Mouse (Mus musculus): ENCODE data around the gene Cdk2ap2. TPM values are rescaled to one million over a fixed set of nuclear protein-coding genes. Genes with fewer than 3 reads are reported as not detected.
A peak's percentile ranks its signal among the peaks of the same experiment; 100 is the strongest.

The Cdk2ap2 gene
- polyA plus RNA-seq, 1 experiment = 47.3 TPM

GRCm38 (mm10) chr19:4112063-4112960 lies 15.3 kb downstream of the Cdk2ap2 start:
- TF ChIP-seq POLR2A (IDR thresholded peaks at IDR 0.05; ENCODE audit: extremely low read depth, insufficient read depth, low read length) (no peak), CTCF (IDR thresholded peaks at IDR 0.05; ENCODE audit: extremely low read depth, insufficient read depth, low read length) (no peak)
- Histone ChIP-seq H3K4me1 (ENCODE audit: control insufficient read depth, insufficient read depth, low read length) (0 out of 2 replicates have a peak, but pooled peaks cover 2% of the 10 kb centered on the region), H3K27ac (ENCODE audit: insufficient read depth, low read length) (0 out of 2 replicates have a peak overlapping the region, but pooled peaks have one; percentile 3), H3K4me3 (ENCODE audit: insufficient read depth, low read length) (no peak overlapping the region)

GRCm38 (mm10) chr19:4113186-4113805 lies 16.3 kb downstream of the Cdk2ap2 start:
- H3K4me1 ChIP-seq (ENCODE audit: control insufficient read depth, insufficient read depth, low read length) = peaks cover 3% of the 10 kb centered on the region; the same call in 1 of the 2 replicates
- H3K27ac ChIP-seq (ENCODE audit: insufficient read depth, low read length) = 0 out of 2 replicates have a peak overlapping the region, but pooled peaks have one; percentile 30
- no peak overlapping the region for H3K4me3 ChIP-seq (ENCODE audit: insufficient read depth, low read length)
- no peak for TF ChIP-seq CTCF (IDR thresholded peaks at IDR 0.05; ENCODE audit: extremely low read depth, insufficient read depth, low read length)
- no peak for TF ChIP-seq POLR2A (IDR thresholded peaks at IDR 0.05; ENCODE audit: extremely low read depth, insufficient read depth, low read length)

- Histone ChIP-seq H3K4me3 (ENCODE audit: insufficient read depth, low read length) (no peak overlapping the region), H3K4me1 (ENCODE audit: control insufficient read depth, insufficient read depth, low read length) (peaks cover 3% of the 10 kb centered on the region; the same call in 1 of the 2 replicates), H3K27ac (ENCODE audit: insufficient read depth, low read length) (0 out of 2 replicates have a peak overlapping the region, but pooled peaks have one; percentile 30)
- TF ChIP-seq POLR2A (IDR thresholded peaks at IDR 0.05; ENCODE audit: extremely low read depth, insufficient read depth, low read length) (no peak), CTCF (IDR thresholded peaks at IDR 0.05; ENCODE audit: extremely low read depth, insufficient read depth, low read length) (no peak)
These were observed 16.8 kb downstream of the Cdk2ap2 start for GRCm38 (mm10) chr19:4113806-4114230.

GRCm38 (mm10) chr19:4114551-4114950 lies 17.6 kb downstream of the Cdk2ap2 start:
- Histone ChIP-seq H3K4me1 (ENCODE audit: control insufficient read depth, insufficient read depth, low read length) (peaks cover 3% of the 10 kb centered on the region; the same call in 1 of the 2 replicates), H3K27ac (ENCODE audit: insufficient read depth, low read length) (no peak overlapping the region), H3K4me3 (ENCODE audit: insufficient read depth, low read length) (no peak overlapping the region)
- no peak for TF ChIP-seq CTCF (IDR thresholded peaks at IDR 0.05; ENCODE audit: extremely low read depth, insufficient read depth, low read length)
- TF ChIP-seq POLR2A (IDR thresholded peaks at IDR 0.05; ENCODE audit: extremely low read depth, insufficient read depth, low read length) = no peak

- no peak for TF ChIP-seq POLR2A (IDR thresholded peaks at IDR 0.05; ENCODE audit: extremely low read depth, insufficient read depth, low read length)
- no peak for TF ChIP-seq CTCF (IDR thresholded peaks at IDR 0.05; ENCODE audit: extremely low read depth, insufficient read depth, low read length)
- H3K4me3 ChIP-seq (ENCODE audit: insufficient read depth, low read length) = no peak overlapping the region
- H3K4me1 ChIP-seq (ENCODE audit: control insufficient read depth, insufficient read depth, low read length) = peaks cover 3% of the 10 kb centered on the region; the same call in 1 of the 2 replicates
- no peak overlapping the region for H3K27ac ChIP-seq (ENCODE audit: insufficient read depth, low read length)
These were observed 18.2 kb downstream of the Cdk2ap2 start for GRCm38 (mm10) chr19:4115144-4115543.

DNA sequence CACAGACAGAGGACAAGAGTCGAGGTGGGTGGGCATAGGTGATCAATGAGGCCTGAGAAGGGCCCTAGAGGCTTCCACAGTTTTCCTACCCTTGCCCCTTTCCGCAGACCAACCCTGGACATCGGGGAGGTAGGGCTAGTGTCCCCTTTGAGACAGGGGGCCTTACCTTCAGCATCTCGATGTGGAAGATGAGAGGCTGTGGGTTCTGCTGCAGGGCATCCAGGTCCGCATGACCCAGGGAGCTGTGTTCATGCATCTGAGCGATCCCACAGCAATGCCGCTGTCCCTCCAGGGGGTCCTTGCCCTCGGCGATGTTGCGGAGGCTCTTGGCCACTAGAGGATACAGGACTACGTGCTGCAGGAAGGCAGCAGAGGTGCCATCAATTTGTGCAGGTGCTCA lies 18.8 kb downstream of the Cdk2ap2 start:
- Histone ChIP-seq H3K4me1 (ENCODE audit: control insufficient read depth, insufficient read depth, low read length) (peaks cover 7% of the 10 kb centered on the region), H3K27ac (ENCODE audit: insufficient read depth, low read length) (no peak overlapping the region), H3K4me3 (ENCODE audit: insufficient read depth, low read length) (no peak overlapping the region)
- TF ChIP-seq POLR2A (IDR thresholded peaks at IDR 0.05; ENCODE audit: extremely low read depth, insufficient read depth, low read length) = no peak
- TF ChIP-seq CTCF (IDR thresholded peaks at IDR 0.05; ENCODE audit: extremely low read depth, insufficient read depth, low read length) = no peak

DNA sequence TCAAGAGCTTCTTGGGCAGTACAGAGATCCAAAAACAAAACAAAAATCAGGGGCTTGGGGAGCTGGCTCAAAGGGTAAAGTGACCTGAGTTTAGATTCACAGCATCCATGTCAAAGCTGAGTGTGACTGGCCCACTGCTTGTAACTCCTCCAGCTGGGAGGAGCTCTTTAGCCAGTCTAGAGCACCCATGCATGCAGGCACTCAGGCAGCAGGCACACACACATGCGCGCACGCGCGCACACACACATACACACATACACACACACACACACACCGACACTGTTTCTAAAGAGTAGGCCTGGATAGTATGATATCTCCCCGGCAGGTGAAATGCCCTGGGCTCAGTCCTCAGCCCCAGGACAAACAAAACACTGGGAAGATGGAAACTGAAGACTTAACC lies 20.0 kb downstream of the Cdk2ap2 start:
- H3K4me3 ChIP-seq (ENCODE audit: insufficient read depth, low read length) = no peak overlapping the region
- H3K4me1 ChIP-seq (ENCODE audit: control insufficient read depth, insufficient read depth, low read length) = peaks cover 7% of the 10 kb centered on the region
- H3K27ac ChIP-seq (ENCODE audit: insufficient read depth, low read length) = no peak overlapping the region
- TF ChIP-seq CTCF (IDR thresholded peaks at IDR 0.05; ENCODE audit: extremely low read depth, insufficient read depth, low read length) (no peak), POLR2A (IDR thresholded peaks at IDR 0.05; ENCODE audit: extremely low read depth, insufficient read depth, low read length) (no peak)

GRCm38 (mm10) chr19:4118350-4118749 lies 21.4 kb downstream of the Cdk2ap2 start:
- TF ChIP-seq POLR2A (IDR thresholded peaks at IDR 0.05; ENCODE audit: extremely low read depth, insufficient read depth, low read length) = no peak
- no peak for TF ChIP-seq CTCF (IDR thresholded peaks at IDR 0.05; ENCODE audit: extremely low read depth, insufficient read depth, low read length)
- peaks cover 5% of the 10 kb centered on the region for H3K4me1 ChIP-seq (ENCODE audit: control insufficient read depth, insufficient read depth, low read length)
- H3K27ac ChIP-seq (ENCODE audit: insufficient read depth, low read length) = no peak overlapping the region
- H3K4me3 ChIP-seq (ENCODE audit: insufficient read depth, low read length) = no peak overlapping the region

DNA sequence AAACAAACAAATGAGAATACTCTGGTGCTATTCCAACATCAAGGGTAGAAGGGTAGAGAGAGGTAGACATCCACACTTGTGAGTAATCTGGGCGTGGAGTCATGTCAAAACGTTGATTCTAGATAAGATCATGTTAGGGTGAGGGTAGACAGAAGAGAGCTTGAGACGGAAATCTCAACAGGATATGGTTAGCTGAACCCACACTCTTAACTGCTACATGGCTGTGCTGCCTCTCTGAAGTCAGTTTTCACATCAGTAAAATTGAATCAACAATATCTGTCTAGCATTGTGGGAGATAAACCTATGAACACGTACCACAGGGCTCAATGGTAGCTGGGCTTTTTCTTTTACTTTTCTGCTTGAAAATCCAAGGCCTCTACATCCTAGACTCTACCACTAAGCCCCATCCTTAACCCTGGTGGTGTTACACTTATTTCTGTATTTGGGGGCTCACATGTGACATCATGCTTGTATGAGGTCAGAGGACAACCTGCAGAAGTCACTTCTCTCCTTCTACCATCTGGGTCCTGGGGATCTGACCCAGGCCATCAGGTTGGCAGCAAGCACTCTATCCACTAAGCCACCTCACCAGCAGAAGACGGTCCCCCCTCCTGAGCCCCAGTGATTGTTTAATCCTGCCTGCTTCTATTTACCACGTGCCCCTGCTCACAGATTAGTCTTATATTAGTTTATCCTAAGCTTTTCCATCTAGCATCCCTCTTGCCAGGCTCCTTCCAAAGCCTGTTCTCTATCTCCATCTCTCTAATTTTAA lies 22.9 kb downstream of the Cdk2ap2 start:
- no peak overlapping the region for H3K27ac ChIP-seq (ENCODE audit: insufficient read depth, low read length)
- TF ChIP-seq POLR2A (IDR thresholded peaks at IDR 0.05; ENCODE audit: extremely low read depth, insufficient read depth, low read length) (no peak), CTCF (IDR thresholded peaks at IDR 0.05; ENCODE audit: extremely low read depth, insufficient read depth, low read length) (no peak)
- H3K4me3 ChIP-seq (ENCODE audit: insufficient read depth, low read length) = no peak overlapping the region
- peaks cover 5% of the 10 kb centered on the region for H3K4me1 ChIP-seq (ENCODE audit: control insufficient read depth, insufficient read depth, low read length)
